Mouse (Mus musculus): ENCODE measurements around the gene Fam162a.
A peak's percentile ranks its signal among the peaks of the same experiment; 100 is the strongest.
"Not testable (repeated sequence)": the region's sequence is repeated elsewhere in the genome, so short reads cannot be mapped to it uniquely, and the experiment has no call there.

The Fam162a gene

DNA sequence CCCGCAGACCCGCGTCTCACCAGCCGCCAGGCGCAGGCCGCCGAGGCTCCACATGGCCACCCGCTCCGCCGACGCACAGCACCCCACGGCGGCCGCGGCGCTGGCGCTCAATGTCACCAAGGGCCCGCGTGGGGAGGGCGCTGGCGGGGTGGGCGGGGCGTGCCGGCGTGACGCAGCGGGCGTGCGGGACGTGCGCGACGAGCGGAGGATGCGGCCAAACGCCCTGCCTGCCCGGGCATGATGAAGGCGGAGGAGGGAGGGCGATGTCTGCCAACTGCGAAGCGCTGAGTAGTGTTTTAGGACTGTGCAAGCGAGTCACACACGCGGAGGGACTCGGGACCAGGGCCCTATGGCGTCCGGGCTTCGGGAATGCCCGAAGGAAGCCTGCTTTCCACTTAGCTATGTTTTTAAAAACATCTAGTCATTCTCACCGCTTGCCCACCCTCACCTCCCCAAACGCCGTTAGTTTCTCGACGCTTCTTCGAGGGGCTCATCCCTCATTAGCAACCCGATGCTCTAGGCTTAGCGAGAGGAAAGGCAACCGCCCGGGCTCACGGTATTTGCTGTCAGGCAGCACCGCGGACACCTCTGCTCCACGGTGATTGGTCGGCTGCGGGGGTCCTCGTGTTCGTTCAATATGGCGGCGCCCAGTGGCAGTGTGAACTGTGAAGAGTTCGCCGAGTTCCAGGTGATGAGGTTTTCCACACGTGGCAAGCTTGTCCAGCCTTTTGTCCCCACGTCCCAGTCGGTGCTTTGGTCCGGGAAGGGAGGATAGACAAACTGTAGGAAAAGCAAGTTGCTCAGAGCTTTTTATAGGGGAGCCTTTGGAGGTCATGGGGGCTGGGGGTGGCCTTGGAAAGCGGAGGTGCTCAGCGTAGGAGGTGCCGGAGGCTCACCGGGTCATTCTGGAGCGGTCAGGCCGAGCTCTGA is at the start of gene Fam162a, which contains the start of gene Ccdc58:
Gene Fam162a (minus strand): TSS at position 145 of the 930 bp plus-strand sequence.
Gene Ccdc58 (plus strand): TSS at position 236 of the 930 bp plus-strand sequence.
- peak; percentile 80 for DNase-seq (ENCODE audit: low read depth, low spot score)

DNA sequence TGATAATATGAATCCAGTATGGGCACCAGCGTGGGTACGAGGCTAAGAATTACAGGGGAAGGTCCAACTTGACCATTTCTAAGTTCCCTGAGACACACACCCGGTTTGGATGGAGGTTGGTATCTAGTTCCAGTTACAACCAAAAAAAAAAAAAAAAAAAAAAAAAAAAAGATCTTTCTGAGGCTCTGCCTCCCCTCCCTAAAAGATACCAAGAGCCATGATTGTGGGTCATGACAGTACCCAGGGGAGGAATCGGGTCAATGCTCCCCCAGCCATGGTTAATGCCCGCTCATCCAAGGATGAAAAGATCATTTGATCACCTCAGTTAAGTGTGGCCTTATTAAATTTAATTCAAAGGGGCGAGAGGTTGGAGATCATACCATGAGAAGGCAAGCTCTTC is 44.4 kb upstream of the Fam162a start:
- DNase-seq (ENCODE audit: low read depth, low spot score), result not testable (repeated sequence)

DNA sequence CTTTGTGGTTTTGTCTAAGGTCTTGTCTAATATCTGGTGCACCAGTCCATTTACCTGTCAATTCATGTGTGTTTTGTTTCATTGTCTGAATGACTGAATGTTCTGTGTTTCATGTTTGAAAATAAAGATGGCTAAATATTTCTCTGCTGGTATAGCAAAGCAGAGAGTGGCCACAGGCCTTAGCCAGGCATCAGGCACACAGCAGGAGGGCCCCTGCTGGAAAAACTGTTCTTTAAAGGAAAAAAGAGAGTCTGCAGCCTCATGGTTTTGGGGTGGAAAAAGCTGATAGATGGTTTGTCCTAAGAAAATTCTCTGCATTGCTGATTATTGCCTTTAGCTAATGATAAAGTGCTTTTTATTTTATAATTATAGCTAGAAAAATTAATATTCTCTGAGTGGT is 40.1 kb upstream of the Fam162a start:
- not testable (repeated sequence) for DNase-seq (ENCODE audit: low read depth, low spot score)

DNA sequence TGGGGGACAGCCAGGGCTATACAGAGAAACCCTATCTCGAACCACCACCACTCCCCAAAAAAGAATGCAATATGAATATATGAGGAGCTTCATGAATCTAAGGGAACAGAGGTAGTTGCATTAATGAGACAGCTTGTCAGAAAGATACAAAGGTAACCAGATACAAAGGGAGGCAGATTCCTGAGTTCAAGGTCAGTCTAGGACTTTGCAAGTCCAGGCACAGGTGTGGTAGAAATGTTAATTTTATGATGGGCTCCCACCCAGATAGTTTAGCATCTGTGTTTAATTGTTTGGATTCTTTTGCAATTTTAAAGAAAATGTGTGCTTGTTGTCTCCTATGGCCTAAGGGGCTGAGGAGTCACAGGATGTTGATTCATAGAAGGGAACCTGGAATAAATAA is 30.8 kb upstream of the Fam162a start:
- no peak for DNase-seq (ENCODE audit: low read depth, low spot score)

DNA sequence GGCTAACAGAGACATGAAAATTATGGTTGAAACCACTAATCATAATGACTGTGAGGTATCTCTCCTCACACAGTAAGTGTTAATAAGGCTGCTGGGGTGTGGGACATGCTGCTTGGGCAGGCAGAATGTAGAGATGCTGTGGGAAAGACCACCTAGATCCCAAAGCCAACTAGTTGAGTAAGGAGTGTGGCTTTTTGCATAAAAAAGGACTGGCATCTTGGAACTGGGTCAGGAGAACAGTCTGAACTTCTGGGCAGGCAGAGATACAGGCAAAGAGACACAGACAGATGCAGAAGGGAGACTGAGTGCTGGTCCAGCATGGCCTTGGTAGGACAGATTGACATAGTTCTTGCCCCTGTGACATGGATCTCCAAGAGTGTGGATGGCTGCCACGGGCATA is 30.1 kb upstream of the Fam162a start:
- no peak for DNase-seq (ENCODE audit: low read depth, low spot score)

DNA sequence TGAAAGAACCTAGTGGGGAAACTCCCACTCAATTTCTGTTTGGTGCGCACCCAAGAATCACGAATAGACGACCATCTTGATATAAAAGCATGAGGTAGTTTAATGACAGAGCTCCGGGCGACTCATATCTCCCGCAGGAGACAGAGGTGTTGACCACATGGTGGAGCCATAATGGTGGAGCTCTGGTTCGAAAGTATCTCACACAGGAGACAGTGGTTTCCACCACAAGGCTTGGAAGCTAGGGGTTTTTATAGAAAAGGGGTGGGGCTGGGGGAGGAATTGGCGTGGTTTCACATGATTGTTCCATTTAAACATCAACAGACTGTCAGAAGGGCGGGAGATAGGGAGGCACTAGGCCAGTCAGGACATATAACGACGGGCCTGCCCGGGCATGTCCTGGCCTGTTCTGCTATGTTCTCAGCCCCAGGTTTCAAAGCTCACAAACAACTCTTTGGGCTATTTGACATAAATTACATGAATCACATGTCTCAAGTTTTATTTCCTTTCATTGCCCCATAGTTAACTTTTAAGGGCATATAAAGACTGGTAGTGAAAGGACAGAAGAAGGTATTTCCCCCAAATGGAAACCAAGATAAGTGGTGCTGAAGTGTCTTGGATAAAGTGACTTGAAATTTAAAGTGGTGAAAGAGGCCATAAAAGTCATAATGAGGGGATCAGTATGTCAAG is 26.6 kb upstream of the Fam162a start:
- DNase-seq (ENCODE audit: low read depth, low spot score), result not testable (repeated sequence)

DNA sequence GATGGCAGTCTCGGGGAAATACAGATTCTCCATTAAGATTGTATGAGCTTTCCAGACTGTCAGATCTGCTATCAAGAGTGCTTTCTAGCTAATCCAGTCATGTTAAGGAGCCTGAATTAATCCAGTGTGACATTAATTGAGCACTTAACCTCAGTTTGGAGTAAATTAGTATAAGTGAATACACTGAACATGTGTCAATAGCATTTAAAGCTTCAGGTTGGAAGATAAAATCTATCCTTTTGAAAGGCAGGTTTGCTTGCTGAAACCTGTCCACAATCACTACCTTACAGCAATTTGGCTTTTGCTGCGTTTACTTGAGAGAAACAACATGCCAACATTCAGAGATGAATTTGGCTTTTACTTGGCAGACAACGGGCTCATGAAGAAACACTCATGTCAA is 22.7 kb upstream of the Fam162a start:
- DNase-seq (ENCODE audit: low read depth, low spot score), result no peak

DNA sequence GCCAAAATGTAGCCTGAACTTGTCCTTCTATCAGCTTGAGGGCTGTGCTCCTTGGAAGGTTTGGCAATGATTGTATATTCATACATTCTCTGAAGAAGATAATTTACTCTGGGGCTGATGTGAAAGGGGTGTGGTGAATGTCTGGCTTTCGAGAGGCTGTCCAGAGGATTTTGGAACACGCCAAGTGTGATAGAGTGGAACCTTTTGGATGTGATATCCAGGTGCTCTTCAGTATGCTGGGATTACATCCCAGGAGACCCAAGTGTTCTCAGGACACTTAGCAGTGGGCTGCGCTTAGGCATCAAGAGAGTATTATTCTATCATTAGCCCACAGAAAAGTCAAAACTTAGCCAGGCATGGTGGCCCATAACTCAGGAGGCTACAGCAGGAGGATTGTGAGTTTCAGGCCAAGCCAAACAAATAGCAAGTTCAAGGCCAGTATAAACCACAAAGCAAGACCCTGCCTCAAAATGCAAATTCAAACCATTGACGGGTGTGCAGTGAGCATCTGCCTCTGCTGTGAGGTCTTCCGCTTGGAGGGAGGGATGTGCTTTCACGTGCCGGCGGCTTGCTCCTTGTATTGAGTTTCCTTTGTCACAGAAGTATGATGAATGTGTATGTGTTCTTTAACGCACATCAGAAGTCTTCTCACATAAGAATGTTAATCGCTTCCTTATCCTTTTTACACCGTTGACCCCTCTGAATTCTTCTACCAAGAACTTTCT is 19.6 kb upstream of the Fam162a start:
- DNase-seq (ENCODE audit: low read depth, low spot score), result no peak

DNA sequence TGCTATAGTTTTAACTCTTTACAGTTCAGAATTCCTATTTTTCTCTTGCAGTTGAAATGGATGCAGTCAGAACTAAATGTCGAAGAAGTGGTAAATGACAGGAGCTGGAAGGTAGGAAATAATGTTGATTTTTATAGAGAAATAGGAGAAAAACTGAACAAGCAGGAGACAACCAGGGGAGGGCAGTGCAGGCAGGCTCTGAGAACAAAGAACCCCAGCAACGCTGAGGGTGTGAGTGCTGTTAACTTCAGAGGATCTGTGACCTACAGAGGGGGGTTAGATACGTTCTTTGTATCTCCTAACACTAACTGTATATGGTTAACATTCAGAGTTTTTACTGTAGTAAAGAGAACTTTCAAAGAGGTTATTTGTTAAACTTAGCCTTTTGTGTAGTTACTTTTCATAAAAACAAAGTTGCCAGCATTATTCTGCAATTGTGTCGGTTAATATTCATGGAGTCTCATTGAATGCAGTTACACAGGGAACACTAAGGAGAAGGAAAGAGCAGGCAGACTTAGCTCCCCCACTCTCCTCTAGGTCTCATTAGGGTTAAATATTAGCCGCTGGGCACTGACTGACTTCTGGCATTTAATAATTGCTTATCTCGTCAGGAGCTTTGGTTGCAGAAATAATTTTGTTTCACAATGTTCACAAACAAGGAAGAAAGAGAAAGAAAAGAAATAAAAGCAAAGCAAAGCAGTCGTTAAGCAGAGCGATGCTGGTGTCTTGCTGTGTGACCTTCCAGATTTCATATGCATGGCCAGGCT is 18.6 kb upstream of the Fam162a start:
- DNase-seq (ENCODE audit: low read depth, low spot score), result no peak

DNA sequence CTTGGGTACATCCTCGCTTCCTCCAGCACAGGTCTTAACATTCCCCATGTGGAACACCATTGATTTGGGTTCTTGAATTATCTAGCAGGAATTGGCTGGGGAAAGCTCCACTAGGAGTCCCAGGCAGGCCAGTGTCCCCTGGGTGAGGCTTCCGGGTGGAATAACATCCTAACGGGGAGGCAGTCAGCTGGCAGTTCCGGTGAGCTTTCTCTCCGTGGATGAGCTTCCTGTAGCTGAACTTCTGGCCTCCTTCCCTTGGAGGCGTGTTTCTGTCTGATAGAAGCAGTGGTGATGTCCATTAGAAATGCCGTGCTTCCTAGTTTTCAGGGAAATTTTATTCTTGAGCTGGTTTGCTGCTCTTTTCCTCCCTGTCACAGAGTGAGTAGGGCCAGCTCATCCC is 17.7 kb upstream of the Fam162a start:
- DNase-seq (ENCODE audit: low read depth, low spot score), result no peak

DNA sequence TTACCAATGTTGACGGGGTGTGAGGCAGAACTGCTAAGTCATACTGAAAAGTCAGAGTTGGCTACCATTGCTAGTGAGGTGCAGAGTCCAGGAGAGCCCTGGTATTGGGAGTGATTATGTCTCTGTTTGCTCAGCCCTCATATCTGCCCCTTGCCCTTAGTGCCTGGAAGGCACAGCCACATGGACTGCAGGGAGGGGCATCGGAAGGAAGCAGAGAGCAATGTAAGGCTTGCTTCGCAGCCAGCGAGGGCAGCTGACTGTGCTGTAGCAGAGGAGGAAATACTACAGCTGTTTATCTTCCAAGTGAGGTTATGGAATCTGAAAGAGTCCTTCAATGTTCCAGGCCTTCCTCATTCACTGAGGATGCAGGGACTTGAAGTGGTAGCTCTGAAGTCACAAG is 16.5 kb upstream of the Fam162a start:
- DNase-seq (ENCODE audit: low read depth, low spot score), result no peak

DNA sequence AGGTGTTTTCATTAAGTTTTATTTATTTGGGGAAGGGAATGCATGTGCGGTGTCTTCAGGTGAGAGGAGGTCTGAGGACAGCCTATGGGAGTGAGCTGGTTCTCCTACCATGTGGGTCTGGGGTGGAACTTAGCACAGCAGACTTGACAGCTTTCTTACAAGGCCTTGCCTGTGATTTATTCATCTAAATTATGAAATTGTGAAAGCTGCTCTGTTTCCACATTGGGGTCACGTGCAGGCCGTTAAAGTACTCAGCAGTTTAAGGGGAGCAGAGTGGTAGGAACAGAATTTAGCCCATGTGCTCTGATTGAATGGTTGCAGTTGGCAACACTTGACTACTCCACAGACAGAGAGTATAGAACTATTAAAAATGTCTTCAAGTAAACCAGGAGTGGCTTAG is 8.5 kb upstream of the Fam162a start:
- no peak for DNase-seq (ENCODE audit: low read depth, low spot score)

DNA sequence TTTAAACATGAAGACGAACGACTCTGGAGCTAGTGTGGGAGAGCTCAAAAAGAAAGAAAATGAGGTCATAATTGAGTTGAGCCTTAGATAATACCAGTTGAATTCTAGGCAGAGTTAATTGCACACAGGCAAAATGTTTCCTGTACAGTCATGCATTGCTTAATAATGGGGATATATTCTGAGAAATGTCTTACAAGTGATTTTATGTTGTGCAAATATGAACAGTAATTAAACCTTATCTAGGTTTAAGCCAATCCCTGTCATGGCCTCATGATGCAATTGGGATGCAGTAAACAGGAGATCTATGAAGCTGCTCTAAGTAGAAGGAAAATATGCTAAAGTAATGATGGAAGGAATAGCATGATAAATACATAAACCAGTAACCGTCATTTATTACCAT is 3.4 kb upstream of the Fam162a start:
- DNase-seq (ENCODE audit: low read depth, low spot score), result no peak

DNA sequence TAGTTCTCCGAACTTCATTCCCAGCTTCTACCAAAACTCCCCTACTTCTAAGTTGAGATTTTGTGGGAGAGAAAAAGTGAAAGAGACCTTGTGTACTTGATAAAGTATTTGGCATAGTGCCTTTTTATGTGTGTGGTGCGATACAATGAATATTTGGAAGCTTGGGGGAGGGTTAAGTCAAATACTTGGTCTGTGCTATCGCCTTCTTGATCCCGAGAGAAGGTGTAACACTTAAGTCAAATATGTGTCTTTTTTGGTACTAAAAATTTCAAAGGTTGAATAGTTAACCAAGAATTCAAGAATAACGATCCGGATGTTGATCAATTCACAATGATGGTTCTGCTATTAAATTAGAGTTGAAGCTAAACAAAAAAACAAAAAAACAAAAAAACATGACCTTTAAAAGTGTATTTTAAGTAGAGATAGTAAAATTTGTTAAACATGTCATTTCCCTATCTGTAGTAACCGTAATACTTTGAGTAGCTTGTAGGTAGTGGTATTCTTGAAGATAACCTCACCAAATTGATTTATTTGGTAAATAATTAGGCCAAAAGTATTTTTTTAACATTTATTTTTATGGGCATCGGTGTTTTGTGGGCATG is 1.1 kb upstream of the Fam162a start:
- no peak for DNase-seq (ENCODE audit: low read depth, low spot score)

DNA sequence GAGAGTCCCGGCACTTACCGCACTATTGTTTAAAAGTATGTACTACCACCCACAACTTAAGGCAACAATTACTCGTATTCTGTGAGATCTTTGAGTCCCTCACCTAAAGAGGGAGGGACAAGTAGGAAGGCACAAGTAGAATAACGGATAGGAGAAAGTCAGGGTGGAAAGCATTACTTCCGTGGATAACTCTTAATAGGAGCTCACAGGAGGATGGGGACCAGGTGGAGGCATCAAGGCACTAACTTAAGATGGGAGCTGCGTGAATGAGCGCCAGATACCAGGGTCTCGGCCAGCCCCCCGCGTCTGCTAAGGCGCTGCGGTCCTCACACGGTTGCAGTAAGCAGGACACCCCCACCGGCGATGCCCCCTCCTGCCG is 334 bp downstream of the Fam162a start:
- DNase-seq (ENCODE audit: low read depth, low spot score), result peak; percentile 34

DNA sequence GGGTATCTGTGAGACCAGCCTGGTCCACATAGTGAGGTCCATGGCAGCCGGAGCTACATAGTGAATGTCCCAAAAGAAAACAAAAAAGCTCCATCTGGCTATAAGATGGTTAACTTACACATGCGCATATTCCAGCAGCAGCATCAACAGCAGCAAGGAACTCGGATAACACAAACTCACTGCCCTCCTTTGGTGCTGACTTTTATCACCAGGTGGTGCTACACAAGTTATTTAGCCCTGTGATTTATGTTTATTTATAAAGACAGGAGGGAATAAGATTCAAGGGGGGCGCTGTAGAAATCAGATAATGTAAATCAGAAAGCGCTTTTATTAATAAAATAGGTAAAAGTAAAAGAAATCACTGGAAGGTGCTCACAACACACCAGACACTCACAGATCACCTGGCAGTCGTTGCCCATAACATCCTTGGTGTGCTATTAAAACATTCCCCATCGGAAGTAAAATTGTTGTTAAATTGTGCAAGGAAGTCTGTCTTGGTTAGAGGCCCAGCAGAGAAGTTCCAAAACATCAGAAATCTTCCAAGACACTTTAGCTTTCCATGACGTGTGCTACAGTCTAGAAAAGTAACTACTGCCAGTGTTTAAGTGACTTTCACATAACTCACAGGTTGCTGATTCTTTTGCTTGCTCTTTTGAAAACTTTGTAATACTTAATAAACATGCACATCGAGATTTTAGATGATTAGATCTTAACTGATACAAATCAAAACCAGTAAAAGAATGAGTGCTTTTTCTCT is 1.4 kb downstream of the Fam162a start:
- no peak for DNase-seq (ENCODE audit: low read depth, low spot score)

DNA sequence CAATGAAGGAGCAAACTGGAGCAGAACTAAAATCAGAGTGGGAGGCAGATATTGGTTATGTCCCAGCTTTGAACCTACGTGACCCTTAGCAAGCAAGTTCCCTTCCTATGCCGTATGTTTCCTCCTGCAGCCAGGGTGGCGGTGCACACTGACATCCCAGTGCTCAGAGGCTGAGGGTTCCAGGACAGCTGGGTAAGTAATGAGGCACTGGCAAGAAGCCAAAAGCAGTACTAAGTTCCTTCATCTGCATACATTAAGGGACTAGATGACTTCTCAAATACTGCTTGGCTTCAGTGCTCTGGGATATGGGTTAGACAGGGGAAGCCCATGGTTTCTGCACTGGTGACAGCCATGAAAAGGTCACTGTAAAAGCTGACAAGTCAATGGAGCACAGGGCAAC is 3.0 kb downstream of the Fam162a start:
- DNase-seq (ENCODE audit: low read depth, low spot score), result no peak

DNA sequence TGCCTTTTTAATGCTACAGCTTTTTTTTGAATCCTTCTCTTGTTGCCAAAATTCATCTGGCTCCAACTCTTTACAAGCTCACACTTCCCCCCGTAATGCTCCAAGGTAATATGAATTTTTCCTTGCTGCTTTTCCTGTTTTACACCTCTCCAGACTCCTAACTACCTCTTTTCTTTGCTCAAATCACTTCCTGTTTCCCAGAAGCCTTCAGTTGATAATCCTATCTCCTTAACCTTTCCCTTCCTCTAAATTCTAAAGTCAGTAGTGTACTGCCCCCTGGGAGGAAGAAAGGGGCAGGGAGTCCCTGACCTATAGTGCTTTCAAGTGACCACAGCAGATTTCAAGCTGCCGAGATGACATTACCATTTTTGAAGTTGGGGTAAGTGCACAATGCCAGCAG is 3.7 kb downstream of the Fam162a start:
- DNase-seq (ENCODE audit: low read depth, low spot score), result no peak

DNA sequence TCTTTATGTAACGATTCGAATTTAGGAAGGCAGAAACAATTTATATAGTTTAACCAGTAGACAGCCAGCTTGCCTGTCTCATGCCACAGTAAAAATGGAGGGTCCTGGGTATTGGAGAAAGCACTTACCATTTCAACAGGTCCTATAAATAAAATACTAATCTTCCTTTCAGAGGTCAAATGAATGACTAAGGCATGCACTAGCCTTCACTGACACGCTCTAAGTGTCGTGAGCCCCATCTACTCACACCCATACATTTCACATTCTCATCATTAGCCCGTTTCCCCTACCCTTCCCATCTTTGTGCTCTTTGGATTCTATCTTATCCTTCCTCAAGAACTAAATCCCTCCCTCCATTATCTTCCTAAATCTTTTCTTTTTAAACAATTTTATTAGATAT is 6.5 kb downstream of the Fam162a start:
- DNase-seq (ENCODE audit: low read depth, low spot score), result no peak

DNA sequence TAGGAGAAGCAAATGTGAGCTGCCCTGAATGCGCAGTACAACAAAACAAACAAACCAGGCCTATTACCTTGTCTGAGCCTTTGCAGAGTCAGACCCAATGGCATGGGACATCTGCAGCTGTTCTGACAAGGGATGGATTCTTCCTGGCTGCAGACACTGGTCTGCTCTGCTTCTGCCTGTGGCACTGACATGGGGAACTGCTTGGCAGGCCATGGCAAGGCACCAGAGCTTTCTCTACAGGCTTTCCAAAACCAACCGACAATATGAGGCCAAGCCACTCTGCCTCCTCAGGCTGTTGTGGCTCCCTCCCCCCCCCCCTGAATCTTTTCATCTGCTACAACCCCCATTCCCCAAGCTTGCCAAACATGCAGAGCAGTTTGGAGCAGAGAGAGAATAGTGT is 8.1 kb downstream of the Fam162a start:
- DNase-seq (ENCODE audit: low read depth, low spot score), result no peak
